Mouse (Mus musculus): ENCODE measurements around the gene Prickle3. TPM values are rescaled to one million over a fixed set of nuclear protein-coding genes. Genes with fewer than 3 reads are reported as not detected.
A peak's percentile ranks its signal among the peaks of the same experiment; 100 is the strongest.

The Prickle3 gene
- total and polyA plus RNA-seq, 3 experiments, result 0.04 to 0.16 TPM; not detected in 1

- ATAC-seq (ENCODE audit: extremely low read depth, insufficient number of reproducible peaks, low FRiP score, poor library complexity, severe bottlenecking) (peak; percentile 28; the same call in 1 of the 2 replicates), DNase-seq (ENCODE audit: low spot score) (peak; percentile 64)
- H3K36me3 ChIP-seq (replicated peaks), result no peaks in the 10 kb centered on the region
- H3K4me3 ChIP-seq (ENCODE audit: low read depth, low read length), result peak within 1 kb of the TSS; percentile 42; the same call in 1 of the 2 replicates
- no peak for TF ChIP-seq CTCF (IDR thresholded peaks at IDR 0.05; ENCODE audit: low read depth, low read length)
- peaks cover 13% of the 10 kb centered on the region for H3K27me3 ChIP-seq (ENCODE audit: insufficient read depth, low read length)
- H3K9me3 ChIP-seq (replicated peaks), result no peaks in the 10 kb centered on the region
- H3K4me1 ChIP-seq (ENCODE audit: insufficient read depth, low read depth, low read length), result peaks cover 11% of the 10 kb centered on the region; the same call in 1 of the 2 replicates
Observed at GRCm38 (mm10) chrX:7638401-7639091, 18.5 kb upstream of the Prickle3 start, which contains the start of gene Syp. Gene Syp (plus strand): TSS chrX:7638471.

GRCm38 (mm10) chrX:7639536-7640325, 17.3 kb upstream of the Prickle3 start:
- DNase-seq (ENCODE audit: low spot score), result no peak
- no peak for ATAC-seq (ENCODE audit: extremely low read depth, insufficient number of reproducible peaks, low FRiP score, poor library complexity, severe bottlenecking)
- Histone ChIP-seq H3K36me3 (replicated peaks) (no peaks in the 10 kb centered on the region), H3K9me3 (replicated peaks) (no peaks in the 10 kb centered on the region), H3K4me1 (ENCODE audit: insufficient read depth, low read depth, low read length) (peaks cover 11% of the 10 kb centered on the region; the same call in 1 of the 2 replicates), H3K4me3 (ENCODE audit: low read depth, low read length) (no peak overlapping the region), H3K27me3 (ENCODE audit: insufficient read depth, low read length) (peaks cover 20% of the 10 kb centered on the region)
- no peak for TF ChIP-seq GATA2 (IDR thresholded peaks at IDR 0.05; ENCODE audit: borderline replicate concordance, low read depth, low read length)
- no peak for TF ChIP-seq POLR2AphosphoS5 (IDR thresholded peaks at IDR 0.05; ENCODE audit: insufficient replicate concordance, low read depth, low read length)
- no peak for TF ChIP-seq GATA1 (IDR thresholded peaks at IDR 0.05; ENCODE audit: borderline replicate concordance, low read length)
- TF ChIP-seq CTCF (IDR thresholded peaks at IDR 0.05; ENCODE audit: low read depth, low read length), result no peak
- no peak for TF ChIP-seq TAL1 (conservative IDR thresholded peaks at IDR 0.05; ENCODE audit: low read depth, low read length)

- no peaks in the 10 kb centered on the region for H3K36me3 ChIP-seq (replicated peaks)
Observed at GRCm38 (mm10) chrX:7640785-7641184, 16.3 kb upstream of the Prickle3 start.

GRCm38 (mm10) chrX:7645349-7645748, 11.7 kb upstream of the Prickle3 start:
- H3K4me1 ChIP-seq (ENCODE audit: insufficient read depth, low read depth, low read length), result peaks cover 20% of the 10 kb centered on the region
- H3K27me3 ChIP-seq (ENCODE audit: insufficient read depth, low read length), result peaks cover 15% of the 10 kb centered on the region
- ATAC-seq (ENCODE audit: extremely low read depth, insufficient number of reproducible peaks, low FRiP score, poor library complexity, severe bottlenecking), result no peak
- TF ChIP-seq POLR2AphosphoS5 (IDR thresholded peaks at IDR 0.05; ENCODE audit: insufficient replicate concordance, low read depth, low read length), result no peak
- no peaks in the 10 kb centered on the region for H3K9me3 ChIP-seq (replicated peaks)
- no peak overlapping the region for H3K4me3 ChIP-seq (ENCODE audit: low read depth, low read length)
- DNase-seq (ENCODE audit: low spot score), result peak; percentile 10
- no peaks in the 10 kb centered on the region for H3K36me3 ChIP-seq (replicated peaks)

More at GRCm38 (mm10) chrX:7640785-7641184, 16.3 kb upstream of the Prickle3 start:
- Histone ChIP-seq H3K4me3 (ENCODE audit: low read depth, low read length) (no peak overlapping the region), H3K27me3 (ENCODE audit: insufficient read depth, low read length) (peaks cover 20% of the 10 kb centered on the region), H3K9me3 (replicated peaks) (no peaks in the 10 kb centered on the region), H3K4me1 (ENCODE audit: insufficient read depth, low read depth, low read length) (peaks cover 11% of the 10 kb centered on the region; the same call in 1 of the 2 replicates)
- DNase-seq (ENCODE audit: low spot score), result no peak
- TF ChIP-seq POLR2AphosphoS5 (IDR thresholded peaks at IDR 0.05; ENCODE audit: insufficient replicate concordance, low read depth, low read length) (no peak), TAL1 (conservative IDR thresholded peaks at IDR 0.05; ENCODE audit: low read depth, low read length) (no peak), GATA2 (IDR thresholded peaks at IDR 0.05; ENCODE audit: borderline replicate concordance, low read depth, low read length) (no peak), CTCF (IDR thresholded peaks at IDR 0.05; ENCODE audit: low read depth, low read length) (no peak)
- no peak for ATAC-seq (ENCODE audit: extremely low read depth, insufficient number of reproducible peaks, low FRiP score, poor library complexity, severe bottlenecking)

DNA sequence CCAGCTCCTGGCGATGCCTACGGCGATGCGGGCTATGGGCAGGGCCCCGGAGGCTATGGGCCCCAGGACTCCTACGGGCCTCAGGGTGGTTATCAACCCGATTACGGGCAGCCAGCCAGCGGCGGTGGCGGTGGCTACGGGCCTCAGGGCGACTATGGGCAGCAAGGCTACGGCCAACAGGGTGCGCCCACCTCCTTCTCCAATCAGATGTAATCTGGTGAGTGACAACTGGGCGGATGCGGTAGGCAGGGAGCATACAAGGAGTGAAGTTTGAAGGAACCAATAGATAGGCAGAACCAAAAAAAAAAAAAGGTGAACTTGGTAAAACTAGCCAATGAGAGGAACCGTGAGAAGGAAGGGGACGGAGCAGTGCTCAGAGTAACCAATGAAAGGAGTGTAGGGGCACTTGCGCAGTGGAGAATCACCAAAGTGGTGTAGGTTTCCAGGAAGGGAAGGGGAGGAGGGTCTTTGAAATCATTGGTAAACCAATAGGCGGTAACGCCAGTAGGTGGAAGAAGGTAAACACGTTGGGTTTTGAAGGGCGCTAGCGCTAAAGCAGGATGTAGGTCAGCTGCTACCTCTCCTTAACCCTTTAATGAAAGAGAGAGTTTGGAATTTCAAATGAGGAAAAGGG, 8.3 kb upstream of the Prickle3 start:
- no peaks in the 10 kb centered on the region for H3K9me3 ChIP-seq (replicated peaks)
- DNase-seq (ENCODE audit: low spot score) (peak; percentile 80), ATAC-seq (ENCODE audit: extremely low read depth, insufficient number of reproducible peaks, low FRiP score, poor library complexity, severe bottlenecking) (peak; percentile 95)
- peaks cover 5% of the 10 kb centered on the region; the same call in 1 of the 2 replicates for H3K27me3 ChIP-seq (ENCODE audit: insufficient read depth, low read length)
- no peak for TF ChIP-seq GATA1 (IDR thresholded peaks at IDR 0.05; ENCODE audit: borderline replicate concordance, low read length)
- TF ChIP-seq CTCF (IDR thresholded peaks at IDR 0.05; ENCODE audit: low read depth, low read length), result no peak
- no peak for TF ChIP-seq GATA2 (IDR thresholded peaks at IDR 0.05; ENCODE audit: borderline replicate concordance, low read depth, low read length)
- no peak for TF ChIP-seq TAL1 (conservative IDR thresholded peaks at IDR 0.05; ENCODE audit: low read depth, low read length)
- no peak for TF ChIP-seq POLR2AphosphoS5 (IDR thresholded peaks at IDR 0.05; ENCODE audit: insufficient replicate concordance, low read depth, low read length)
- H3K4me3 ChIP-seq (ENCODE audit: low read depth, low read length), result peak overlapping the region; percentile 72
- H3K4me1 ChIP-seq (ENCODE audit: insufficient read depth, low read depth, low read length), result peaks cover 15% of the 10 kb centered on the region
- no peaks in the 10 kb centered on the region for H3K36me3 ChIP-seq (replicated peaks)

GRCm38 (mm10) chrX:7658031-7658784, 1.1 kb downstream of the Prickle3 start:
- TF ChIP-seq GATA1 (IDR thresholded peaks at IDR 0.05; ENCODE audit: borderline replicate concordance, low read length), result no peak

More at GRCm38 (mm10) chrX:7658031-7658784, 1.1 kb downstream of the Prickle3 start:
- DNase-seq (ENCODE audit: low spot score) (no peak), ATAC-seq (ENCODE audit: extremely low read depth, insufficient number of reproducible peaks, low FRiP score, poor library complexity, severe bottlenecking) (no peak)
- Histone ChIP-seq H3K4me3 (ENCODE audit: low read depth, low read length) (peak overlapping the region; percentile 23; the same call in 1 of the 2 replicates), H3K36me3 (replicated peaks) (no peaks in the 10 kb centered on the region), H3K9me3 (replicated peaks) (no peaks in the 10 kb centered on the region), H3K27me3 (ENCODE audit: insufficient read depth, low read length) (peaks cover 28% of the 10 kb centered on the region; the same call in 1 of the 2 replicates), H3K4me1 (ENCODE audit: insufficient read depth, low read depth, low read length) (peaks cover 9% of the 10 kb centered on the region)
